Mouse (Mus musculus): ENCODE measurements at regions not wholly inside any gene's neighbourhood (a gene's known extent, or its start where the extent isn't known, plus 50 kb on each side); places are given as distances from the start of the nearest gene placed in this dataset.

DNA sequence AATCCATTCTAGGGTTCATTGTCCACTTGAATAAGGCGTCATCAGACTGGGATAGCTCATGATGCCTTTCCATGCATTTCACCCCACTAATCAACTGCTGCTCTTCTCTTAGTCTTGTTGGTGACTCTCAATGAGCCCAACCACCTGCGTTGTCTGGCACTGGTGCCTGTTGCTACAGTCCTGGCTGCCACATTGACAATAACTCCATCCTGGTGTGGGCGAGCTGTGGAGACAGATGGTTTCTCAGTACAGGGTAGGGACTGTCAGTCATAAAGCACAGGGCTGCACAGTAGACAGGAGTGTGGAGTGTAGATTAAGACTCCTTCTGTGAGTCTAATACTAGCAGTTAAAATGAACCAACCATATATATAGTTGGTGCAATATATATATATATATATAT is 469.4 kb upstream of the Nr3c2 start:
- TF ChIP-seq CTCF (IDR thresholded peaks at IDR 0.05) (no peak), EP300 (IDR thresholded peaks at IDR 0.05) (no peak)
- H3K9ac ChIP-seq (replicated peaks; ENCODE audit: low read depth) = no peak overlapping the region
- no peaks in the 10 kb centered on the region for H3K9me3 ChIP-seq (ENCODE audit: low read length)
- H3K27ac ChIP-seq (ENCODE audit: low read length) = no peak overlapping the region
- no peak overlapping the region for H3K4me2 ChIP-seq (replicated peaks; ENCODE audit: low read depth, low read length)
- no peaks in the 10 kb centered on the region for H3K27me3 ChIP-seq (replicated peaks; ENCODE audit: insufficient read depth, low read length)
- ATAC-seq (no peak), DNase-seq (ENCODE audit: low spot score) (no peak)
- no peaks in the 10 kb centered on the region for H3K36me3 ChIP-seq (ENCODE audit: insufficient read depth, low read length)
- WGBS = 86% methylated on average over 3 of the region's 3 CpGs
- no peak overlapping the region for H3K4me3 ChIP-seq (ENCODE audit: low read depth, low read length)
- no peaks in the 10 kb centered on the region for H3K4me1 ChIP-seq (ENCODE audit: insufficient read depth, low read depth, low read length)

DNA sequence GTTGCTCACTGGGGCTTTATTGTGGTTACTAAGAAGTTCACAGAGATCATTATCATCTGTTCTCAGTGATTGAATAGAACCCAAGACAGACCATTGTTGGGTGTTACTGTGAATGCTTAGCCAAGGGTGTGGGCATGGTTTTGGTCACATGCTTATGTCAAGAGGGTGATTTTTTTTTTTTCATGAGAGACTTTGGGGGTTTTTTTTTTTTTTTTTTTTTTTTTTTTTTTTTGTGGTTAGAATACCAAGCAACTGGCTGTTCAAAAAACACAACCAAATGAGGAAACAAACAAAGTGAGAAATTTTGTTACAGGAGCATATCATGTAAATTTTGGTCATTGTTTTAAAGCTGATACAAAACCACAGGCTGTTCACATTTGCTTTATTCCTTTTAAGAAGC is 466.4 kb upstream of the Nr3c2 start:
- H3K4me1 ChIP-seq (ENCODE audit: insufficient read depth, low read depth, low read length) = no peaks in the 10 kb centered on the region
- H3K36me3 ChIP-seq (ENCODE audit: insufficient read depth, low read length) = no peaks in the 10 kb centered on the region
- no peak overlapping the region for H3K27ac ChIP-seq (ENCODE audit: low read length)
- H3K9ac ChIP-seq (replicated peaks; ENCODE audit: low read depth) = no peak overlapping the region
- ATAC-seq (no peak), DNase-seq (ENCODE audit: low spot score) (no peak)
- no peak overlapping the region for H3K4me2 ChIP-seq (replicated peaks; ENCODE audit: low read depth, low read length)
- TF ChIP-seq CTCF (IDR thresholded peaks at IDR 0.05) = no peak
- TF ChIP-seq EP300 (IDR thresholded peaks at IDR 0.05) = no peak
- H3K4me3 ChIP-seq (ENCODE audit: low read depth, low read length) = no peak overlapping the region
- H3K9me3 ChIP-seq (ENCODE audit: low read length) = no peaks in the 10 kb centered on the region
- no peaks in the 10 kb centered on the region for H3K27me3 ChIP-seq (replicated peaks; ENCODE audit: insufficient read depth, low read length)

DNA sequence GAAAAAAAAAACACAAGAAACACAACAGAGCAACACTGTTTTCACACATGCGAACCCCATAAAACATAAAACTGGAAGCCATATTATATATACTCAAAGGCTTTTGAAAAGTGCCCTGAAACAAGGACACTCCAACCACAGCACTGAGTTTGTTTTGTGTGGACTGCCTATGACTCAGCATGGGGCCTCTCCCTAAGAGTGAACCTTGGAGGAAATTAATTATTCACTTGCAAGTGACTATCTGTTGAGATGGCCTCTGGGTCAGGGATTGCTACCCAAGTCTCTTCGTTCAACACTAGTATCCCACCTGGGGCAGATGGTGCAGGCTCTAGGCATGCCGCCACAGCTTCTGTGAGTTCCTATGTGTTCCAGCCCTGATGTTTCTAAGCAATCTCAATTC is 461.3 kb upstream of the Nr3c2 start:
- DNase-seq (ENCODE audit: low spot score) (no peak), ATAC-seq (no peak)
- Histone ChIP-seq H3K4me3 (ENCODE audit: low read depth, low read length) (no peak overlapping the region), H3K9me3 (ENCODE audit: low read length) (no peaks in the 10 kb centered on the region), H3K27ac (ENCODE audit: low read length) (no peak overlapping the region), H3K4me2 (replicated peaks; ENCODE audit: low read depth, low read length) (no peak overlapping the region), H3K27me3 (replicated peaks; ENCODE audit: insufficient read depth, low read length) (no peaks in the 10 kb centered on the region), H3K4me1 (ENCODE audit: insufficient read depth, low read depth, low read length) (no peaks in the 10 kb centered on the region), H3K9ac (replicated peaks; ENCODE audit: low read depth) (no peak overlapping the region), H3K36me3 (ENCODE audit: insufficient read depth, low read length) (no peaks in the 10 kb centered on the region)
- 77% methylated on average over 3 of the region's 3 CpGs for WGBS
- TF ChIP-seq EP300 (IDR thresholded peaks at IDR 0.05) (no peak), CTCF (IDR thresholded peaks at IDR 0.05) (no peak)

DNA sequence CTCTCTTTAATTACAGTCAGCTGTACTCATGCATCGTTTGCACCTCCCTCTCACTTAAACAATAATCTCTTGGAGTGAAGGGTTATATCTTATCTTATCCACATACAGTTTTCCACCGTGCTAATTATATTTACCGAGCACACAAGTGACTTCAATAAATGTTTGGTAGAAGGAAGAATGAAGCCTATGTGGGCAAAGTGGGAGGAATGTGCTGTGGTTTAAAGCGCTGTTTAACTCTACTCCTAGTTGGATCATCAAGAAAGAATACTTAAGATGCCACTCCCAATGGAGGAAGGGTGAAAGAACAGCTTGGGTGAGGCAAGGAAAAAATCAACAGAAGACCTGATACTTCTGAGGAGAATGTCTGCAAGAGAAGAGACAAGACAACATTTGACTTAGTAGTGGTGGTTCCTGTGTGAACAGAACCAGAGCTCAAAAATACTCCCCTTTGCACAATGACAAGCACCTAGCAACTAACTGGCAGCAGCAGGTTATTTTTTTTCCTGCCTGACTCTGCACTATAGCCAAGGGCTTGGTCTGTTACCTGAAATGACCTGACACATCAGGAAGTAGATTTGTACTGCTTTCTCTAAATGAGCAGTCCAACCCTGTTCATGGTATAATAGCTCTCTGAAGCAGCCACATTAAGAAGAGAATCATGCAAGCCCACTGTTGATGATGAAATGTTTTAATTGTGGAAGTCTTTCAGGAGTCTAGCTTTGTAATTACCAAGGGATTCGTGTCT is 424.6 kb upstream of the Nr3c2 start:
- H3K9ac ChIP-seq (replicated peaks; ENCODE audit: low read depth) = no peak overlapping the region
- H3K27me3 ChIP-seq (replicated peaks; ENCODE audit: insufficient read depth, low read length) = no peaks in the 10 kb centered on the region
- no peak overlapping the region for H3K4me3 ChIP-seq (ENCODE audit: low read depth, low read length)
- ATAC-seq (no peak), DNase-seq (ENCODE audit: low spot score) (no peak)
- no peak for TF ChIP-seq EP300 (IDR thresholded peaks at IDR 0.05)
- TF ChIP-seq CTCF (IDR thresholded peaks at IDR 0.05) = no peak
- WGBS = 52% methylated on average over 5 of the region's 5 CpGs
- H3K9me3 ChIP-seq (ENCODE audit: low read length) = no peaks in the 10 kb centered on the region
- H3K4me1 ChIP-seq (ENCODE audit: insufficient read depth, low read depth, low read length) = no peaks in the 10 kb centered on the region
- no peak overlapping the region for H3K4me2 ChIP-seq (replicated peaks; ENCODE audit: low read depth, low read length)
- no peak overlapping the region for H3K27ac ChIP-seq (ENCODE audit: low read length)
- no peaks in the 10 kb centered on the region for H3K36me3 ChIP-seq (ENCODE audit: insufficient read depth, low read length)

DNA sequence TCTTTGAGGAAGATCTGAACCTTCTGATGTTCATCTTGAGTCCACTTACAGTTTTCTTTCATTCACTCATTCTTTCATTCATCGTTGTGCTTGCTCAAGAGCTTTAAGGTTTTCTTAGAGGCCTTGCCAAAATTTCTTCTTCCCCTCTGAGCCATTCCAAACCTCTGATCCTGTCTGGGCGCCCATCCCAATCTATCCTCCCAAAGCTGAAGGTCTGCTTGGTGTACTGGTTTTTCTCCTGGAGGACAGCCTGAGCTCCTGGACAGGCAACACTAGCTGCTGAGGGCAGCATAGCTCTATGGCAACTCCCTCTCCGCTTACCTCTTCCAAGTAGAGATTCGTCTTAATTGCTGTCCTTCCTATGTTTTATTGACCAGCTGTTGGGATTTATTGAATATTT is 420.3 kb upstream of the Nr3c2 start:
- Histone ChIP-seq H3K27me3 (replicated peaks; ENCODE audit: insufficient read depth, low read length) (no peaks in the 10 kb centered on the region), H3K36me3 (ENCODE audit: insufficient read depth, low read length) (no peaks in the 10 kb centered on the region), H3K9ac (replicated peaks; ENCODE audit: low read depth) (no peak overlapping the region), H3K27ac (ENCODE audit: low read length) (no peak overlapping the region), H3K4me3 (ENCODE audit: low read depth, low read length) (no peak overlapping the region), H3K9me3 (ENCODE audit: low read length) (no peaks in the 10 kb centered on the region), H3K4me2 (replicated peaks; ENCODE audit: low read depth, low read length) (no peak overlapping the region), H3K4me1 (ENCODE audit: insufficient read depth, low read depth, low read length) (no peaks in the 10 kb centered on the region)
- ATAC-seq (no peak), DNase-seq (ENCODE audit: low spot score) (no peak)
- TF ChIP-seq CTCF (IDR thresholded peaks at IDR 0.05) (no peak), EP300 (IDR thresholded peaks at IDR 0.05) (no peak)
- WGBS = 81% methylated on average over 4 of the region's 4 CpGs

DNA sequence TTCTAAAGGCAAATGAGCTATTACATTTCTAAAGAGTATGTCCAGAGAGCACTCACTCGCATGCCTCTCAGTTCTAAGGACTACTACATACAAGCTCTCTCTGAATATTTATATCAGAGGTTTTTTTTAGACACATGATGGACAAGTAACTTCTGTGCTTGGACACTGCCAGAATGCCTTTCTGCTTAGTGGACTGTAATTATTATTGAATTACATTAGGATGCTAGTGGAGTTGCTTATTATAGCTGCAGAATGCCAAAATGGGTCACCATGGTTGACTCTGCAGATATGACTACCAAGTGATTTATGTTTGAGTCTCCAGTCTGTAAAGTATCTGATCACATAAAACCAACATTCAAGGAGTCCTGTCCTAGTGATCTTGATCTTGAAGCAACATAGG is 395.6 kb upstream of the Nr3c2 start:
- Histone ChIP-seq H3K27ac (ENCODE audit: low read length) (no peak overlapping the region), H3K9ac (replicated peaks; ENCODE audit: low read depth) (no peak overlapping the region), H3K4me2 (replicated peaks; ENCODE audit: low read depth, low read length) (no peak overlapping the region), H3K4me3 (ENCODE audit: low read depth, low read length) (no peak overlapping the region), H3K36me3 (ENCODE audit: insufficient read depth, low read length) (no peaks in the 10 kb centered on the region), H3K27me3 (replicated peaks; ENCODE audit: insufficient read depth, low read length) (no peaks in the 10 kb centered on the region), H3K4me1 (ENCODE audit: insufficient read depth, low read depth, low read length) (no peaks in the 10 kb centered on the region), H3K9me3 (ENCODE audit: low read length) (no peaks in the 10 kb centered on the region)
- TF ChIP-seq CTCF (IDR thresholded peaks at IDR 0.05) (no peak), EP300 (IDR thresholded peaks at IDR 0.05) (no peak)
- ATAC-seq (no peak), DNase-seq (ENCODE audit: low spot score) (no peak)
- WGBS = 74% methylated on average over 1 of the region's 1 CpGs

DNA sequence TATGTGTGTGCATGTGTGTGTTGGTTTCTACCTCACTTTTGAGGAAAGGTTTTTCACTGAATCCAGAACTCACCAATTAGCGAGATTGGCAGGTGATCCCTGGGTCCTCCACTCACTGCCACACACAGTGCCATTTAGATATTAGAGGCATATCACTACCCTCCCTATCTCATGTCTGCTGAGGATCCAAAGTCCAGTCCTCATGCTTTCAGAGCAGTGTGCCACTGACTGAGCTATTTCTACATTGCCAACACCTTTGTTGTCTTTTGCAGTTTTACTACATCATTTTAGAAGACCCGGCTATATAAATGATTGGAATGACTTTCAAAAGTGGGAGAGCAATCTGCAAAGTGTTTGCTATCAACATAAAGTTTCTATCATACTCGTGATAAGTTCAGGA is 392.0 kb upstream of the Nr3c2 start:
- no peak overlapping the region for H3K4me2 ChIP-seq (replicated peaks; ENCODE audit: low read depth, low read length)
- WGBS = 64% methylated on average over 3 of the region's 3 CpGs
- H3K9me3 ChIP-seq (ENCODE audit: low read length) = no peaks in the 10 kb centered on the region
- H3K36me3 ChIP-seq (ENCODE audit: insufficient read depth, low read length) = no peaks in the 10 kb centered on the region
- H3K27ac ChIP-seq (ENCODE audit: low read length) = no peak overlapping the region
- no peaks in the 10 kb centered on the region for H3K27me3 ChIP-seq (replicated peaks; ENCODE audit: insufficient read depth, low read length)
- H3K4me3 ChIP-seq (ENCODE audit: low read depth, low read length) = no peak overlapping the region
- H3K9ac ChIP-seq (replicated peaks; ENCODE audit: low read depth) = no peak overlapping the region
- no peaks in the 10 kb centered on the region for H3K4me1 ChIP-seq (ENCODE audit: insufficient read depth, low read depth, low read length)
- TF ChIP-seq CTCF (IDR thresholded peaks at IDR 0.05) (no peak), EP300 (IDR thresholded peaks at IDR 0.05) (no peak)
- ATAC-seq (no peak), DNase-seq (ENCODE audit: low spot score) (no peak)
